Mouse (Mus musculus): Measurements from ENCODE around the gene Pkn1.

Gene Pkn1

DNA sequence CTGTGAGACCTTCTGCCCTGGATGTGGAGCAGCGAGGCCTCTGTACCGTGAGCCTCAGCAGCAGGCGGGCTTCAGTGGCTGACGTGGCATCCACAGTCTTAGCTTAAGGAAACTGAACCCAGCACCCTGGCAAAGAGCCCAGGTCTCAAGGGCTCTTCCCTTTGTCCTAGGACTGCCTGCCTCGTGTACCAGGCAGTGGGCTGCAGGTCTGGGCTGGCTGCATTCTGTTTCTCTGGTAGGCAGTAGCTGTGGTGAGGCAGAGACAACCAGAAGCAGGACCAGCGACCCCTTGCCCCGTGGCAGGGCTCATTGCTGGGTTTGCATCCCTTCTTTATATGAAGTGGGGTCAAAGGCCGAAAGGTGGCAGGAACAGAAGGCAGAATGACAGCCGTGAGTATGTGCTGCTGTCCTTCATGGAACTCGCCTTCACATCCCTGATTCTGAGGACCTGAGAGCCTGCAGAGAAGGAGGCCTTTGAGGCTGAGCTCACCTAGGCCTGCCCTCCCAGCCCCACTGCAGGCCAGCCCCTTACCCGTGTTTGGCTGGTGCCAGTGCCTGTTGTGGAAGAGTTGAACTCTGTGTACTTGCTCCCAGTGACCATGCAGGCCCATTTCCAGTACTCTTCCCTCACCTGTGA, 24.6 kb upstream of the Pkn1 start:
- no peak for DNase-seq

DNA sequence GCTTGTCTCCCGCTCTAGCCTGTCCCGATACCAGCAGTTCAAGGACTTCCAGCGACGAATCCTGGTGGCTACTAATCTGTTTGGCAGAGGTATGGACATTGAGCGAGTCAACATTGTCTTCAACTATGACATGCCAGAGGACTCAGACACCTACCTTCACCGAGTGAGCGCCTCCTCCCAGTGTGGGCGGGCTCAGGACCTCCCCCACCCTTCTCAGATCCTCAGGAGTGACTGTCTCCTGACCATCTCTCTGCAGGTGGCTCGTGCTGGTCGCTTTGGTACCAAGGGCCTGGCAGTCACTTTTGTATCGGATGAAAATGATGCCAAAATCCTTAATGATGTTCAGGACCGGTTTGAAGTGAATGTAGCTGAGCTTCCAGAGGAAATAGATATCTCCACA, 23.7 kb upstream of the Pkn1 start:
- DNase-seq: no peak

DNA sequence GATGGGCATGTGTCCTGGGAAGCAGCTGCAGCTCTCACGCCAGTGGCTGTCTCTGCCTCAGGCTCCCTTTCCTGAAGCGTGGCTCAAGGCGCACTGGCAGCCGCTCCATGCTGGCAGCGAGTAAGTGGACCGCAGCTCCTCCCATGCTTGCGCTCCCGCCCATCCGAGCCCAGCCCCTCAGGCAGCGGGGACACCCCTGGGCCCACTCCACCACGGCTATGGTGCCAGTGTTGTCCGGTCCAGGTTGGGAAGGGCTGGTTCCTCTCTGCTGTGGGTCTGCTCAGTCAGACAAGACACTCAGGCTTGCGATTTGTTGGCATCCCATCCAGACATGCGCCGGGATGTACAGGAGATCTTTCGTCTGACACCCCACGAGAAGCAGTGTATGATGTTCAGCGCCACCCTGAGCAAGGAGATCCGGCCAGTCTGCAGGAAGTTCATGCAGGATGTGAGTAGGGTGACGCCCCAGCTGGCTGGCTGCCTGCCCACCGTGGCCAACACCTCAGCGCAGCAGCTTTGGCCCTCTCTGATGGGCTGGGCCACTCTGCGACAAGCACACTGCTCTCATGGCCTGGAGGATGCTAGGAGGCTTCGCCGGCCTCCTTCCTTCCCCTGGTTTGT, 22.5 kb upstream of the Pkn1 start:
- DNase-seq: no peak

DNA sequence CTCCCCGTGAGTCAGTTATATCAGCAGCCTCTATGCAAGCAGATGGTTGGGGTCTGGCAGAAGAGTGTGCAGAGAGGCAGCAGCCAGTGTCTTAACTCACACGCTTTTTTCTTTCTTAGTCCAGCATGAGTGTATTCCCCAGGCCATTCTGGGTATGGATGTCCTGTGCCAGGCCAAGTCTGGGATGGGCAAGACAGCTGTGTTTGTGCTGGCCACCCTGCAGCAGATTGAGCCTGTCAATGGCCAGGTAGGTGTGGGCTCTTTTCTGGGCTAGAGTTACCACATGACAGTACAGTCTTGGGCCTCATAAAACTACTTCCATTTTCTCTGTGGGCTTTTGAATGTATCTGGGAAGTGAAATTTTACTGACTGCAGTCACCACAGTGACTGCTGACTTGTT, 20.7 kb upstream of the Pkn1 start:
- DNase-seq: no peak

DNA sequence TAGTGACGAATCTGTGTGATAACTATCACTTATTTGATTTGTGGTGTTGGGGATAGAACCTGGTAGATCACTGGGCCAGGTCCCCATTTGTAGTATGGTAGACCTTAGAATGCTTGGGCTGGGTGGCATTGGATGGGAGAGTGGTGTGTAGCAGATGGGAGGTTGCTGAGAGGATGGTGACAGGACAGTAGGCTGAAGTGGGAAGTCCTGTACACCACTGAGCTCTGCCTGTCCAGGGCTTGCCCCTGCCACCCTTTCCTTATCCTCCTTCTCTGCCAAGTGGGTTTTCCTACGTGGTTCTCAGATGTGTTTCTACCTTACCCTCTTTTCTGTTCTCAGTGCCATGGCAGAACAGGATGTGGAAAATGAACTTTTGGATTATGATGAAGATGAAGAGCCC, 20.1 kb upstream of the Pkn1 start:
- DNase-seq: no peak

DNA sequence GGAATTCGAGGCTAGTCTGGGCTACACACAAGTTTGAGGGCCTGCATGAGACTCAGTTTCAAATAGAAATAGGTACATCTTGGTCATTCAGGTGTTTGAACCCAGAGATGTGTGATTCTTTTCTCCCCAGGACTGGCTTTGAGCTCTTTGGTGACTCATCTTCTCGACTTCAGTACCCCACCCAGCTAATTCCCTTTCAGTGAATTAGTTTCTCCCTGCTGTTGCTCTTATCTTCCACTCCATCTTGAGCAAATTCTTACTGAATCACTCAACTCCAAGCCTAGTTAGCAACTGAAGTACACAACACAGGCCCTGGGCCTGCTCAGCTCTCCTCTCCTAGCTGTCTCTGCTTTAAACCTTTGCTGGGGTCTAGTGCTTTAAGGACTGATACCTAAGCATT, 17.6 kb upstream of the Pkn1 start:
- no peak for DNase-seq

DNA sequence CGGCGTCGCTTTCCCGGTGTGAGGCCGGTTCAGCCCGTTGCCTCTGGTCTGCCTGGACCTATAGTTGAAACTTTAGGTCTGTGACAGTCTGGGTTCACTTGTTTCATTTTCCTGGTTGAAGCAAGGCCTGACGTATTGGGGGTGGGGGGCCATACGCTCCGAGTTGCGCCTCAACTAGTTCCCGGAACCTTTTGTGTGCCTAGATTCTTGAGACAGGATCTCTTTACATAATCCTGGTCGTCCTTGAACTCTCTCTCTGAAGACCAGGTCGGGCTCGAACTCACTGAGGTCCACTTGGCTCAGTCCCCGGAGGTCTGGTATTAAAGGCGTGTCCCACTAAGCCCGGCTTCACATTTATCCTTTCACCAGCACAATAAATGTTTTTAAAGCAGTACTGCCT, 16.8 kb upstream of the Pkn1 start:
- DNase-seq: no peak

DNA sequence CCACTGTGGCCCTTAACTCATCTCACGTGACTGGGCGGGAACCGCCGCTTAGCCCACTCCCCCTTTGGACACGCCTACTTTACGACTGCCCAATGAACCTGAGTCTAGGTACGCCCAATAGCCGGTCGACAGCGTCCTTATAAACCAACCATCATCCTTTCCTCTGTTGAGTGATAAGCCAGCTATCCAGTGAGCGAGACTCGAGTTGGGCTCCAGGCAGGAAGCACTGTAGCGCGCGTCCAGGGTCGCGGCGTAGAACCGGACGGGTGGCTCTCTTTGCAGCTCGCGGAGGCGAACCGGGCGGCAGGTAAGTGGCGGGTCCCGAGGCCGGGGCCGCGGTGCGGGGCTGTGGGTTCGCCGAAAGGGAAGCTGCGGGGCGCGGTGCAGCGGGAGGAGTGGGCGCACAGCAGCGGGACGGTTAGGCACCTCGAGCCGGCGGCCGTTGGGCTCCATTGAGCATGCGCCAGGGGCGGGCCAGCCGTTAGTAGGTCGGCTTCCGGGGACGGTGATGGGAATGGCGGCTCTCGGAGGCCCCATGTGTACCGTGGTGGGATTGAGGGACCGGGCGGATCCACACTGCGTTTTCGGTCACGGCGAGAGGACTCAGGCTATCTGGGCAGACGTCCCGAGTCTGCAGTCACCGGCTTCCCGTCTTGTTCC, 16.2 kb upstream of the Pkn1 start, which contains the start of gene Ddx39:
Gene Ddx39, plus strand, starts transcription at position 147 of the 660 bp plus-strand sequence.
- peak; percentile 92 to 98 for DNase-seq

DNA sequence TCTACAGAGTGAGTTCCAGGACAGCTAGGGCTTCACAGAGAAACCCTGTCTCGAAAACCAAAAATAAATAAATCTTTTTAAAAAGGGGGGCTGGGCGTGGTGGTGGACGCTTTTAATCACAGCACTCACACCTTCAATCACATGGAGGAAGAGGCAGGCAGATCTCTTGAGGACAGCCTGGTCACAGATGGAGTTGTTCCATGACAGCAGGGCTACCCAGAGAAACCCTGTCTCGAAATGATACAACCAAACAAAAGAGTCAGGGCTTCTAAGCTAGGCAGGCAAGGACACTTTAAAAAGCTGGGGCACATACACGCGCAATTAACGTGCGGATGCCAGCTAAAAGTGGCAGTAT, 15.7 kb upstream of the Pkn1 start:
- DNase-seq: no peak

DNA sequence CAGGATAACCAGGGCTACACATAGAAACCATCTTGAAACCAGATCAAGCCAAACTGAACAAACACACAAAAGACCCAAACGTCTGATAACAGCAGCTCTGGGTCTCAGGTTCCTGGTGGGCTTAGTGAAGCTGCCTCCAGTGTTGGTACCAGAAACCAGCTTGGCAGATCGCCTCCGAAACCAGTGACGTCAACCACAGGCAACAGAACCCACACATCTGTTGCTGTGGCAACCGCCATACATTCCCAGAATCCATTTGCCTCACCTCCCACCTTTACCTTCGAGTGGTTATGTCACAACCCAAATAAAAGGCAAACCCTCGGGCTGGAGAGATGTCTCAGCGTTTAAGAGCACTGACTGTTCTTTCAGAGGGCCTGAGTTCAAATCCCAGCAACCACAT, 8.6 kb upstream of the Pkn1 start:
- no peak for DNase-seq

DNA sequence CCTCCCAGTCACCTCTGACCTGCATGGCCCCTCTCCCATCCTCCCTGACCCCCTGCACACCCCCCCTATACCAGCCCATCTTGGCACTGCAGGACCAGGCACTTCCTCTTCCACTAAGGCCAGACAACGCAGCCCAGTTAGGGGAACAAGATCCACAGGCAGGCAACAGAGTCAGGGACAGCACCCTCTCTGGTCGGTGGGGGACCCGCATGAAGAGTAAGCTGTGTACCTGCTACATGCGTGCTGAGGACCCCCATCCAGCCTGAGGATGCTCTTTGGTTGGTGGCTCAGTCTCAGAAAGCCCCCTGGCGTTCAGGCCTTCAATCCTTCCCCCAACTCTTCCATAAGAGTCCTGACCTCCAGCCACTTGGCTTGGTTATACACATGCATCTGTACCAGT, 7.4 kb upstream of the Pkn1 start:
- DNase-seq: no peak

DNA sequence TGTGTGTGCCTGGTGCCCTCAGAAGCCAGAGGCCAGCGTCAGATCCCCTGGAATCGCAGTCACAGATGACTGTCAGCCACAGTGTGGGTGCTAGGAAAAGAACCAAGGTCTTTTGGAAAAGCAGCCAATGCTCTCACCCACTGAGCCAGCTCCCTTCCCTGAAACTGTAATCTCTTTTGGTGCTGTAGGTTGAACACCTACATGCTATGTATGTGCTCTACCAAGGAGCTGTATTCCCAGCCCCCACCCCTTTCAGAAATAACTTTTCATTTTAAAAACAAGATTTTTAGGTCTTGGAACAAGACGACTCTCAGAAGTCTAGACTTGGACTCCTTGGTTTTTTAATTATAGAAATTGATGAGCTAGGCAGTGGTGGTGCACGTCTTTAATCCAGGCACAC, 4.4 kb upstream of the Pkn1 start:
- DNase-seq: no peak

DNA sequence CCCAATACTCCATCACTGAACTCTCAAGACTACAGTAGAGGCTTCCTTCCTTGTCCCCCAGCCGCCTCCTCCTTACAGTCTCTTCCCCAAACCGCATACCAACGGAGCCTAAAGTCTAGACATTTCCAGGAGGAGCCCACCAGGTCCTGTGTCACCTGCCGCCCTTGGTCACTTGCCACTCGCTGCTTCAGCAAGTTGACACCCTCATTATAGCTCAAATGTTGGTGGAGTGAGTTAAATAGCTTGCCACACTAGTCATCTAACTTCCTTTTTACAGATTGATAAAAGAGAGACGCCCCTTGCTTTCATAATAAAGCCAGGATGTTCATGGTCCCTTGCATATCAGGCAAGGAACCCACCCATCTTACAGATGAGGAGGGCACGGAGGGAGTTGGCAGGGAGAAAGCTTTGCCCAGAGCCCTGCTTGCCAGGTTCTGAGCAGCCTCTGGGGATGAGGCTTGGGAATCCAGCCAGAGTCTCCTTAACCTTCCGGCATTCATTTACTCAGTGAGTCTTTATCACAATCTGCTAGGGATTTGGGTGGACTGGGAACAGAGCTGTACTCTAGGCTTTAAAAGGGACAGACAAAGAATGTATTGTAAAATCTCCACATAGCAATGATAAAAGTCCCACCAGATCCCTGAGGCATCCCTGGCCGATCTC, 1.6 kb upstream of the Pkn1 start:
- DNase-seq: no peak

DNA sequence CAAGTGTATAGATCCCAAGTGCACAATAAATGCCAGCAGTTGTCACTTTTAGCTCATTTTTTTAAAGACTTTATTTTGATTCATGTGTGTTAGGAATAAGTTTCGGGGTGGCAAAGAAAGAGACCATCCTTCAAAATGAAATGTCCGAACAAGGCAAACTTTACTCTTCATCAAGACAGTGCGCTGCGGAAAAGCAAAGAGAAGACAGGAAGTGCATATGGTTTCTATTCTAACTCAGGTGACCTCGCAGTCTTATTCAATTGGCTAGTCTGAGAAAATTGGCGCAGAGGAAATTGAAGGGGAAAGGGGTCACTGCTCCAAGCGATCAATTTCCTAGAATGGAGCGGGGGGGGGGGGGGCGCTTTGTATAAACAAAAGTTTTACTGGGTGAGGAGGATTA, 587 bp upstream of the Pkn1 start:
- no peak for DNase-seq

DNA sequence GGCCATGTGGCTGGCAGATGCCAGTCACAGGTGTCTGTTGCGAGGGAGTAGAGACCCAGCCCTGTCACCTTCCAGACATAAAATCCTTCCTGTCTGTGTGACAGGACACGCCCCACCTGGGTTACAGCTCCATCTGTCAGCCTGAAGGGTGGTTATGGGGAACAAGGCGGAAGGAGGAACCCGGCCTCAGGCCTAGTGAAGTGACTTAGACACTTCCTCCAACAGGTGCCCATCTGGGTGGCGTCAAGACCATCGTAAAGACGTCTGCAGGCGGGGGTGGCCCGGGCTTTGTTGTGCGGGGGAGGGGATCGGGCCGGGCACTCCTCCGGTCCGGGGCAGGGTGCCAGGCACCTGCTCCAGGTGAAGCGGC, 703 bp downstream of the Pkn1 start:
- peak; percentile 70 to 85 for DNase-seq

DNA sequence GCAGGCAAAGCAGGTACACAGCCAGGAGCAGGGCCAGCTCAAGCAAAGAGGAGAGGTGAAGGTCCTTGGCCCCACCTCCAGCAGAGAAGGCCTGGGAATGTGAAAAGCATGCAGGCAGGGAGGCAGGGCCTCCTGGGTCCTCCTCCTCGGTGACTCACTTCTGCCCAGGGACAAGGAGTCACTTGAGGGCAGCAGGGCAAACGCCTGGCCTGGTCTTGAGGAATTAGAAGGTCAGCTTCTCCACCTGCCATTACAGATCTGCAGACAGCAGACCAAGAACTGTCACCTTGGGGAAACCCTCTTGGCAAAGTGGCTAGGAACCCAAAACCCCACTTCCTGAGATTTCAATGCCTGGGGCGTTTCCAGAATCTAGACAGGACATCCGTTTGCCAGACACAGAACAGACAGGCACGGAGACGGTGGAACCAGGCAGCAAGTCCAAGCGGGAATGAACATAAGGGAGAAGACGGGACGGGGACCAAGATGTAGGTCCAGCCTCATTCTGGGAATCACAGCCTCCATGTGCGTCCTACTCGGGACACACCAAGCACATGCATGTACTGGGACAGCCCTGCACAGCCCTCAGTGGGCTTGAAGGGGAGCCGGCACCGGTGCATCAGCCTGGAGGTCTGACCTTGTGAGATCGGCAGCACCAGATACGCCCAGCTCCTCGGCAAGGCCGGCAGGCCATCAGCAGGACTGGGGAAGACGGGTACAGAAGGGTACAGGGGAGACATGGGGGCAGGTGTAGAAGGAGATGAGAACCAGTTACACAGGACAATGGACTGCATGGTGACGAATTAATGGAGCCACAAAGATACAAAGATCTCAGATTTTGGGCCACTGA, 1.4 kb downstream of the Pkn1 start:
- DNase-seq: peak in 1 of 2 experiments; percentile 40

DNA sequence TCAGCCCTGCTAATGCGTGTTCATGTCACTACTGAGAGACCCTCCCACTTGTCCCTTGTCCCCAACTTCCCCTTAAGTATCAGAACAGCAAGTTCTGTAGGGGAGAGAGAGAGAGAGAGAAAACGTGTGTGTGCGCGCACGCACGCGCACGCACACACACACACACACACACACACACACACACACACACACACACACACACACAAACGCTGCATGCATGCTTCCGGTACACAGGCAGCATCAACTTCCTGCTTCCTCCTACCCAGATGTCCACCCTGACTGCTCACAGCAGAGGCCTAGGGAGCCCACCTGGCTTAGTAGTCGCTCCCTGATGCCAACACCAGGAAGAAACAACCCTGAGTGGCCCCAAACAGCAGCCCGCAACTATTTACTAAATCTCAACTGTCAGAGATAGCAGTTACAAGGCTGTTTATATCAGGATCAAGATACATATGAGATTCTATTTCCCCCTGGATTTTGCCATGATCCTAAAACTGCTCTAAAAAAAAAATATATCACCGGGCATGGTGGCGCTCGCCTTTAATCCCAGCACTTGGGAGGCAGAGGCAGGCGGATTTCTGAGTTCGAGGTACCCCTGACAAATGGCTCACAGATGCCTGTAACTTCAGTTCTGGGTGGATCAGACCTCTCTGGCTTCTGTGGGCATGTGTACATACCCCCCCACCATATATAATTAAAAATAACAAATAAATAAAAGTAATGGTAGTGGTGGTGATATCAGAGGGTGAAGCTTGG, 3.5 kb downstream of the Pkn1 start:
- peak in 1 of 2 experiments; percentile 57 for DNase-seq

DNA sequence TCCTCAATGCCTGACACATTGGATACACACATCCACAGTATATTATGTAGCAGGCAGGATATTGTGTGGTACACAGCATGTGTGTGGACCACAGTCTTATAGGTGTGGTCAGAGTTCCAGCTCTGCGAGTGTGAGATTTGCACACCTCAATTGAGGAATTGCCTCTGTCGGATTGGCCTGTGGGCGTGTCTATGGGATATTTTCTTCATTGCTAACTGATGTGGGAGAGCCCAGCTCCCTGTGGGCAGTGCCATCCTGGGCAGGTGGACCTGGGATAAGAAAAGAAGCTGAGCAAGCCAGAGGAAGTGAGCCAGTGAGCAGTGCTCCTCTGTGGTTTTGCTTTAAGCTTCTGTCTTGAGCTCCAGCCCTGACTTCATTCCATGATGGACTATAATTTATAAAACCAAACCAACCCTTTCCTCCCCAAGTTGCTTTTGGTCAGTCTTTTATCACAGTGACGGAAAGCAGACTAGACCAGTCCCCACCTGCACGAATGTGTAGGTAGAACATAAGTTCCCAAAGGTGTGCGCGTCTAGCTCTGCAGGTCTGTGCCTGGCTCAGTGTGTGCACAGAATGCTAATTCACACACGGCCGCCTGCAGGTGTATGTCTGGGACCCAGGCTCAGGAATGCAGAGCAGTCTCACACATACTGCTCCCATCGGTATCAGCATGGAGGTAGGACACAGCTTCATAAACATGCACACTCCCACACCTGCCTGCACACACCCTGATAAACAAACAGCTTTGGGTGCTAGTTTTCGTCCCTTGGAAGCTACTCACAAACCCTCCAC, 4.4 kb downstream of the Pkn1 start:
- no peak for DNase-seq

DNA sequence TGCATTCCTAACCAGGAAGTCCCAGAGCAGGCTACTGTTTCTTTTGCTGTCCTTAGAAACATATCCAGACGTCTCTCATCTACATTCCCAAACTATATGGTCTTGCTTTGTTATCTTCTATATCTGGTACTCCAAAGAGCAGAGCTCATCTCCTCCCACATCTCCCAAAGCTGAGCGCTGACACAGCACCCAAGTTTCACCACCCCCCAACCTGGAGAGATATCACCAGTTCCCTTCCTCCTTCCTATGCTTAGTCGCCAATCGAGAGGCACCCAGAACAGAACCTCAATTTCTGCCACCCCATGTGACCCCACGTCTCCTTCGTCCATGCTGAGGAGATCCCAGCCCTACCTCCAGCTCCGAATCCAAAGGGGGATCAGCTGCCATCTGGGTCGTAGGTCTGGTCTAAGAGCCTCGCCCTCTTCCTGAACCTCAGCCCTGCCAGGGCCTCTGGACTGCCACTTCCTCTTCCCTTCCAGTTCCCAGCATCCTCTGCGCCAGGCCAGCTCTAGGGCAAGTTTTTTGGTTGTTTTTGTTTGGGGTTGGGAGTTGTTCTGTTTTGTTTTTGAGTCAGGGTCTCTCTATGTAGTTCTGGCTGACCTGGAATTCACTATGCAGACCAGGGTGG, 5.3 kb downstream of the Pkn1 start:
- no peak for DNase-seq

DNA sequence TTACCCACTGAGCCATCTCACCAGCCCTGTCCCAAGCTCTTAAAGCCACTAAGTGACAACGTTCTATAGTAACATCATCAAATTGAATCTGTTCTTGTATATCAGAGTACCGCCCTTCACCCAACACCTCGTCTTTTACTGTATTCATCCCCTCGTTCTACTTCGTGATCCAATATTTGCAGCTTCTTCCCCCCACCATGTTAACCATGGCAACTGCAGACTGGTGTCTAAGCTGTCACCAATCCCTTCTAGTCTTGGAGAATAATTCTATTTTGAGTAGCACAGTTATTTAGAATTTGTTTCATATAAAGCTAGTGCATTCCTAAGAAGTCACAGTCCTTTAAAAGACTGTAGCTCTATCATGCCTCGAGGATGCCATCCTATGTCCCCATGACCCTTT, 9.7 kb downstream of the Pkn1 start:
- no peak for DNase-seq

DNA sequence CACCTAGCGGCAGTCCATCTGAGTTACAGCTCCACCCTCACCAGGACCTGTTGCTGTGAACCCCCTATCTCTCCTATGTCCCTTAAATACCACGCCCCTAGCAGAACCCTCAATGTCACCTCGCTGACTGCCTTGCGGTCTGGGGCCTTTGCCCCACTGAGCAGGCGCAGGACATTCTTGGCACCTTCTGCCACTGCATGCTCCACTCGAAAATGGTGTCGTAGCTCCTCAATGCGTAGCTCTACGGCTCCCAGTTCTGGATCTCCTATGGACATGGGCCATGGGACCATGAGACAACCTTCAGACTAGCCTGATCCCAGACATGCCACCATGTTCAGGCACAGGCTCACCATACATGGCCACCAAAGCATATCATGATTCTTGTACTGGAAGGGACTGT, 14.5 kb downstream of the Pkn1 start:
- no peak for DNase-seq

Data from thymus, adult 18-20 months (tissue).